Mouse (Mus musculus): Measurements from ENCODE around the gene Corin. TPM values are rescaled to one million over a fixed set of nuclear protein-coding genes. Genes with fewer than 3 reads are reported as not detected.

Gene Corin
- 0.13 and 0.46 TPM in 2 replicates for total RNA-seq (2014; rRNA removed)
- polyA plus RNA-seq (2012; rRNA removed) = 0.10 TPM in 1 of 2 replicates, not detected in the other

- H3K4me1 ChIP-seq (ENCODE audit: control insufficient read depth, insufficient read depth, low read length) = peaks cover 7% of the 10 kb centered on the region
- 1% methylated on average over 64 of the region's 64 CpGs for WGBS
- DNase-seq (ENCODE audit: extremely low read depth, low read depth, low spot score) = peak; percentile 25
- TF ChIP-seq CTCF (IDR thresholded peaks at IDR 0.05; ENCODE audit: low read depth, low read length) (no peak), POLR2A (IDR thresholded peaks at IDR 0.05; ENCODE audit: extremely low read depth, insufficient read depth, low read length) (no peak)
- H3K36me3 ChIP-seq (ENCODE audit: control insufficient read depth, insufficient read depth, low read length) = no peaks in the 10 kb centered on the region
- H3K4me3 ChIP-seq (ENCODE audit: insufficient read depth, low read depth, low read length) = peak within 1 kb of the TSS; percentile 37; the same call in 1 of the 2 replicates
- no peak within 1 kb of the TSS for H3K27ac ChIP-seq (replicated peaks; ENCODE audit: insufficient read depth, low read depth, low read length)
- no peaks in the 10 kb centered on the region for H3K79me2 ChIP-seq (ENCODE audit: control insufficient read depth, insufficient read depth, low read length)
- no peak within 1 kb of the TSS for H3K9ac ChIP-seq (ENCODE audit: low read depth, low read length)
- no peaks in the 10 kb centered on the region for H3K27me3 ChIP-seq (ENCODE audit: control insufficient read depth, insufficient read depth, low read length)
These were observed at the start of gene Corin for GRCm38 (mm10) chr5:72503531-72504523. Gene Corin, minus strand, starts transcription at chr5:72504473.

GRCm38 (mm10) chr5:72551209-72551608 is 46.9 kb upstream of the Corin start:
- WGBS = 79% methylated on average over 3 of the region's 3 CpGs
- no peaks in the 10 kb centered on the region for H3K27me3 ChIP-seq (ENCODE audit: control insufficient read depth, insufficient read depth, low read length)
- H3K4me3 ChIP-seq (ENCODE audit: insufficient read depth, low read depth, low read length) = no peak overlapping the region
- no peak overlapping the region for H3K27ac ChIP-seq (replicated peaks; ENCODE audit: insufficient read depth, low read depth, low read length)
- no peak for TF ChIP-seq POLR2A (IDR thresholded peaks at IDR 0.05; ENCODE audit: extremely low read depth, insufficient read depth, low read length)
- TF ChIP-seq CTCF (IDR thresholded peaks at IDR 0.05; ENCODE audit: low read depth, low read length) = no peak
- peaks cover 33% of the 10 kb centered on the region for H3K36me3 ChIP-seq (ENCODE audit: control insufficient read depth, insufficient read depth, low read length)
- H3K79me2 ChIP-seq (ENCODE audit: control insufficient read depth, insufficient read depth, low read length) = no peaks in the 10 kb centered on the region; the same call in 1 of the 2 replicates
- no peaks in the 10 kb centered on the region for H3K4me1 ChIP-seq (ENCODE audit: control insufficient read depth, insufficient read depth, low read length)
- no peak for DNase-seq (ENCODE audit: extremely low read depth, low read depth, low spot score)
- no peak overlapping the region for H3K9ac ChIP-seq (ENCODE audit: low read depth, low read length)

GRCm38 (mm10) chr5:72528896-72529295 is 24.6 kb upstream of the Corin start:
- TF ChIP-seq POLR2A (IDR thresholded peaks at IDR 0.05; ENCODE audit: extremely low read depth, insufficient read depth, low read length) = no peak
- no peak for TF ChIP-seq CTCF (IDR thresholded peaks at IDR 0.05; ENCODE audit: low read depth, low read length)
- H3K4me1 ChIP-seq (ENCODE audit: control insufficient read depth, insufficient read depth, low read length) = no peaks in the 10 kb centered on the region
- no peak overlapping the region for H3K4me3 ChIP-seq (ENCODE audit: insufficient read depth, low read depth, low read length)
- no peaks in the 10 kb centered on the region; the same call in 1 of the 2 replicates for H3K79me2 ChIP-seq (ENCODE audit: control insufficient read depth, insufficient read depth, low read length)
- peaks cover 47% of the 10 kb centered on the region for H3K36me3 ChIP-seq (ENCODE audit: control insufficient read depth, insufficient read depth, low read length)
- WGBS = 91% methylated on average over 3 of the region's 3 CpGs
- H3K27ac ChIP-seq (replicated peaks; ENCODE audit: insufficient read depth, low read depth, low read length) = no peak overlapping the region
- no peak for DNase-seq (ENCODE audit: extremely low read depth, low read depth, low spot score)
- H3K9ac ChIP-seq (ENCODE audit: low read depth, low read length) = no peak overlapping the region
- H3K27me3 ChIP-seq (ENCODE audit: control insufficient read depth, insufficient read depth, low read length) = no peaks in the 10 kb centered on the region

- H3K4me1 ChIP-seq (ENCODE audit: control insufficient read depth, insufficient read depth, low read length) = no peaks in the 10 kb centered on the region
- H3K36me3 ChIP-seq (ENCODE audit: control insufficient read depth, insufficient read depth, low read length) = peaks cover 36% of the 10 kb centered on the region
- H3K27me3 ChIP-seq (ENCODE audit: control insufficient read depth, insufficient read depth, low read length) = no peaks in the 10 kb centered on the region
- no peak for DNase-seq (ENCODE audit: extremely low read depth, low read depth, low spot score)
- WGBS = 84% methylated on average over 5 of the region's 5 CpGs
- H3K9ac ChIP-seq (ENCODE audit: low read depth, low read length) = no peak overlapping the region
- H3K4me3 ChIP-seq (ENCODE audit: insufficient read depth, low read depth, low read length) = no peak overlapping the region
- no peak overlapping the region for H3K27ac ChIP-seq (replicated peaks; ENCODE audit: insufficient read depth, low read depth, low read length)
- TF ChIP-seq POLR2A (IDR thresholded peaks at IDR 0.05; ENCODE audit: extremely low read depth, insufficient read depth, low read length) = no peak
- no peak for TF ChIP-seq CTCF (IDR thresholded peaks at IDR 0.05; ENCODE audit: low read depth, low read length)
- H3K79me2 ChIP-seq (ENCODE audit: control insufficient read depth, insufficient read depth, low read length) = no peaks in the 10 kb centered on the region
These were observed 9.5 kb upstream of the Corin start for GRCm38 (mm10) chr5:72513808-72514207.

GRCm38 (mm10) chr5:72505740-72506139 is 1.5 kb upstream of the Corin start:
- Histone ChIP-seq H3K27me3 (ENCODE audit: control insufficient read depth, insufficient read depth, low read length) (no peaks in the 10 kb centered on the region), H3K4me1 (ENCODE audit: control insufficient read depth, insufficient read depth, low read length) (peaks cover 6% of the 10 kb centered on the region; the same call in 1 of the 2 replicates), H3K36me3 (ENCODE audit: control insufficient read depth, insufficient read depth, low read length) (no peaks in the 10 kb centered on the region), H3K27ac (replicated peaks; ENCODE audit: insufficient read depth, low read depth, low read length) (no peak overlapping the region), H3K4me3 (ENCODE audit: insufficient read depth, low read depth, low read length) (no peak overlapping the region), H3K79me2 (ENCODE audit: control insufficient read depth, insufficient read depth, low read length) (no peaks in the 10 kb centered on the region), H3K9ac (ENCODE audit: low read depth, low read length) (no peak overlapping the region)
- TF ChIP-seq POLR2A (IDR thresholded peaks at IDR 0.05; ENCODE audit: extremely low read depth, insufficient read depth, low read length) = no peak
- TF ChIP-seq CTCF (IDR thresholded peaks at IDR 0.05; ENCODE audit: low read depth, low read length) = peak; percentile 34; the same call in 1 of the 2 replicates
- 63% methylated on average over 5 of the region's 5 CpGs for WGBS
- DNase-seq (ENCODE audit: extremely low read depth, low read depth, low spot score) = peak; percentile 62

Data from liver, adult 2 months (tissue).